Mouse (Mus musculus): ENCODE measurements around the gene Map3k4. TPM values are rescaled to one million over a fixed set of nuclear protein-coding genes. Genes with fewer than 3 reads are reported as not detected.

Map3k4 gene
- total RNA-seq, 2 experiments from 2014 or later: 21.1 to 29.4 TPM

DNA sequence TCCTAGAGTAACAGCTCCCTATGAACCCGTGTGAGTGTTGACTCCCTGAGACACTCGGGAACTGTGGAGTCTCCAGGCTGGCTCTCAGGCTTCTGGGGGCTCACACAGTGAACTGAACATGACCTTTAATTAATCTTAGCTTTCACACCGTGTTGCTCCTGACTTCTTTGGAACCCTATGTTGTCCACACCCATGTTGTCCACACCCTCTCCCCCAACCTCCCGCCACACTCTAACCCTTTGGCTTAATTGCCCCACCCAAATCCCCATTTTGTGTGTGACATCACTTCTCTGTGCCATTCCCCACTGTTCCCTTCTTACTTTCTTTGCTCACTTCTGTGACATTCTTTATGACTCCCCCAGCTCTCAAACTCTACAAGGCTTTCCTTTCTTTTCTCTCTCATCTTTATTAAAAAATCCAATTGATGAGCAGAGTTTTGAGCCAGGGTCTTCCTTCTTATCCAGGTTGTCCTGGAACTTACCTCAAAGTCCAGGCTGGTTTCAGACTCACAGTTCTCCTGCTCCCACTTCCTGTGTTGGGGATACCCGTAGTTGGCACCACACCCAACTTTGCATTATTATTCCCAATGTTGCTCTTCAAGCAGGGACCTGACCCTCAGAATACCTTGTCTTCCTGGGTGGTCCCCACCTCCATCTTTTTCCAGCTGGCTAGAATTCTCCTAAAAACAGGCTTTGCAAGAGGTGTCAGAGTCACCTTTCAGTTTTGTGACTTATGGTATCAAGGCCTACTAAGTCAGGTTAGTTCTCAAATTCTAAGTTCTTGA, 135.7 kb downstream of the Map3k4 start:
- DNase-seq: no peak

DNA sequence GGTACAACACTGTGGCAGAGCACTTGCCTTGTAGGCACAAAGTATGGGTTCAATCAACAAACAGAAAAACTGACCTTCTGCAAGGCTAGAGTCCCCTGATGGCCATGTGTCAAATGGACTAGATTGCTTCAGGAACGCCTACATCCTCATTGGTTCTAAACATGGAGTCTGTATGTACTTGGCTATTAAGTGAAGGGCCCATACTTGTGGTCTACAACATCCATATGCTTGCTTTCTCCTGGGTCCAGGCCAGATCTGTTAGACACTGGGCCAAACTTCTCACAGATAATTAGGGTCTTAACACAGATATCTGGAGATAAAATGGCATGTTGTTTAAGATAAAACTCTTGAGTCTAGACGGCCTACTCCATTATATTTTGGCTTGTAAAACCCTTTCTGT, 138.8 kb downstream of the Map3k4 start:
- DNase-seq: no peak

DNA sequence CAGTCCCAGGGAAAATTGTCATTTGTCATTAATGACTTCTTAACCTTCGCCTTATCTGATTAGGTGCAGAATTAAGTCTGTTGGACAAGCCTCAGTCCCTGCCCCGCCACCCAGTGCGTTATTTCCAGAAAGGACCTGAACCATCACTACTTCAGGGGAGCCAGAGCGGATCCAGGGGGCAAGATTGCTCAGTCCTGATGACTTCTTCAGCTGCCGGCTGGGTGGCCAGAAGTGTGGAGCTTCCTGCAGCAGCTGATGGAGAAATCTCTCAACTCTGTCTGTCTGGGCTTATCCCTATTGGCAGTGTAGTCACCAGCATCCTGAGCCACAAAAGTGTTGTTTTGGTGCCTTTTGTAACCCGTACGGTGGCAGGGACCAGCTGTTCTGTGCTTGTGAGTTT, 139.3 kb downstream of the Map3k4 start:
- no peak for DNase-seq

Other genes starting within 250 kb of the Map3k4 start
- gene Agpat4, start 200.1 kb downstream of the Map3k4 start, total RNA-seq (2021): 10 to 100 TPM; 19.9 to 21.0 TPM
- gene Plg, start 59.8 kb upstream of the Map3k4 start, total RNA-seq (2021): 100 to 1,000 TPM; 184 to 460 TPM
- 1 to 10 TPM; 7.6 to 10.0 TPM for gene Slc22a3, start 188.9 kb upstream of the Map3k4 start, total RNA-seq (2021)

Measured in adrenal gland, postnatal 10 days (tissue).